9 mouse cellular contexts compared by ENCODE assay signal in the genomic region with DNA sequence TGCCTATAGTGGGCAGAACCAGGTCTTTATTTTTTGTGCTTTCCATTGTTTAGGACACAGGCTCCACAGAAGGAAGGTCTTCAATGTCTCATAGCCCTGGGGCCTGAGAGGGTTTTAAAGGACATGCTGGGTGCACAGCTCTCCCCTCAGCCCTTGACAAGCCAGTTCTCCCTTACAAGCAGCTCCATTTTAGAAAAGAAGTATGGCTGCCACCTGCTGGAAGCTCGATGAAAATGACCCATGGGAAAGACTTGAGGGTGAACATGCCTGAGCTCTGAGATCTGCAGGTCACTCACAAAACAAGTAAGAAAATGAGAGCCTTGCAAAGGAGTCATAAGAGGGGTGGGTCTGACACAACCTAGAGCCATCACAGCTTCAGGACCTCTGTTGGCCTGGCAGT. TPM values are rescaled to one million over a fixed set of nuclear protein-coding genes. Genes with fewer than 3 reads are reported as not detected.
DNase-seq lines count a peak whose midpoint lies in the region.
"Had no signal": no experiment of that assay in that cellular context is flagged by ENCODE, and none has a peak within 500 bp of the region (broad histone marks: within the 10 kb centered on the region; RNA-seq: fewer than 3 reads in every experiment).

No protein-coding gene starts in this region.

- H3K27me3 ChIP-seq in embryonic facial prominence, embryonic 10.5 days (replicated peaks; ENCODE audit: low read depth, poor library complexity, severe bottlenecking): peaks cover 6% of the 10 kb centered on the region; the same call in 1 of the 2 replicates

- H3K27ac ChIP-seq in embryonic facial prominence, embryonic 10.5 days (replicated peaks): no peak overlapping the region
- H3K27ac ChIP-seq: embryonic facial prominence, embryonic 13.5 days had no signal

- intact Hi-C loops in heart, postnatal 10 days (cut with DNase I): loop anchor here (1.0 kb wide), 1 partner anchor 104 kb away; no protein-coding TSS in a partner anchor

- H3K9me3 ChIP-seq in embryonic facial prominence, embryonic 10.5 days: no peaks in the 10 kb centered on the region
- H3K9me3 ChIP-seq: embryonic facial prominence, embryonic 13.5 days had no signal

- no peak overlapping the region for H3K4me3 ChIP-seq in embryonic facial prominence, embryonic 10.5 days
- H3K4me3 ChIP-seq: embryonic facial prominence, embryonic 13.5 days had no signal

- H3K36me3 ChIP-seq in embryonic facial prominence, embryonic 10.5 days (replicated peaks): no peaks in the 10 kb centered on the region
- H3K36me3 ChIP-seq: embryonic facial prominence, embryonic 13.5 days had no signal

- no peaks in the 10 kb centered on the region for H3K4me1 ChIP-seq in embryonic facial prominence, embryonic 10.5 days
- H3K4me1 ChIP-seq: embryonic facial prominence, embryonic 13.5 days had no signal

- WGBS in embryonic facial prominence, embryonic 10.5 days: 2% methylated on average over 1 of the region's 1 CpGs

- peak; percentile 41 to 63 for DNase-seq in heart, postnatal 10 days
- DNase-seq in heart, adult 11 months: no peak
- peak; percentile 39 for DNase-seq in A20 (ENCODE audit: low read depth, low spot score)
- peak; percentile 61 for DNase-seq in R1 (ENCODE audit: low read depth, low spot score)
- peak; percentile 39 for DNase-seq in embryonic facial prominence, embryonic 10.5 days (ENCODE audit: low spot score)
- DNase-seq in layer of hippocampus, adult 8-10 months (ENCODE audit: low spot score in 2 of 2): peak; percentile 4 to 12
- DNase-seq in lung, postnatal 36 days: peak; percentile 25
- DNase-seq in spleen, postnatal 14 days (ENCODE audit: low spot score in 2 of 2): no peak

RNA-seq across cellular contexts. Expression of a gene that starts 8.3 kb away (rescaled TPM):
- total RNA-seq in heart, postnatal 10 days (2021): not detected
- polyA plus RNA-seq in embryonic facial prominence, embryonic 10.5 days (2016; fragmentation: Nextera tagmentation; extraction: Ambion mirVana): not detected in 2 replicates
- total RNA-seq in layer of hippocampus, adult 8-10 months (2022): not detected
- polyA plus RNA-seq: embryonic facial prominence, embryonic 13.5 days had no signal

RNA-seq across cellular contexts. Expression of a gene that starts 8.9 kb away (rescaled TPM):
- total RNA-seq in heart, postnatal 10 days (2021): not detected
- not detected in 2 replicates for polyA plus RNA-seq in embryonic facial prominence, embryonic 10.5 days (2016; fragmentation: Nextera tagmentation; extraction: Ambion mirVana)
- not detected for total RNA-seq in layer of hippocampus, adult 8-10 months (2022)
- polyA plus RNA-seq: embryonic facial prominence, embryonic 13.5 days had no signal

RNA-seq across cellular contexts. Expression of a gene that starts 20.1 kb away (rescaled TPM):
- total RNA-seq in heart, postnatal 10 days (2021): not detected
- polyA plus RNA-seq in embryonic facial prominence, embryonic 10.5 days (2016; fragmentation: Nextera tagmentation; extraction: Ambion mirVana): not detected in 2 replicates
- not detected for total RNA-seq in layer of hippocampus, adult 8-10 months (2022)
- polyA plus RNA-seq: embryonic facial prominence, embryonic 13.5 days had no signal

RNA-seq across cellular contexts. Expression of a gene that starts 24.3 kb away (rescaled TPM):
- total RNA-seq in heart, postnatal 10 days (2021): not detected
- not detected in 2 replicates for polyA plus RNA-seq in embryonic facial prominence, embryonic 10.5 days (2016; fragmentation: Nextera tagmentation; extraction: Ambion mirVana)
- total RNA-seq in layer of hippocampus, adult 8-10 months (2022): not detected
- polyA plus RNA-seq: embryonic facial prominence, embryonic 13.5 days had no signal

RNA-seq across cellular contexts. Expression of a gene that starts 38.2 kb away (rescaled TPM):
- total RNA-seq in heart, postnatal 10 days (2021): not detected
- not detected in 2 replicates for polyA plus RNA-seq in embryonic facial prominence, embryonic 10.5 days (2016; fragmentation: Nextera tagmentation; extraction: Ambion mirVana)
- total RNA-seq in layer of hippocampus, adult 8-10 months (2022): not detected
- polyA plus RNA-seq: embryonic facial prominence, embryonic 13.5 days had no signal

Comparison
In these comparisons a context has a peak if more than half of its experiments do, and no peak if none do; other contexts are left out.
1. DNase-seq: peak in heart, postnatal 10 days (2 of 2), A20 (single experiment), R1 (single experiment), embryonic facial prominence, embryonic 10.5 days (single experiment), layer of hippocampus, adult 8-10 months (2 of 2) and lung, postnatal 36 days (single experiment); none in heart, adult 11 months (single experiment) and spleen, postnatal 14 days (0 of 2).